Mouse (Mus musculus) cerebellum, postnatal 14 days (tissue): ENCODE data around the gene Calml4.

Experiments used
- DNase-seq, 2 experiments: peaks; one replicate each; pipeline ENCODE4 v3.0.0; 2021; ENCODE audit warnings: mixed read lengths in 2 of 2

Gene Calml4

GRCm38 (mm10) chr9:62903841-62904240 is 46.0 kb downstream of the Calml4 start:
- no peak for DNase-seq

GRCm38 (mm10) chr9:62905039-62905438 is 47.2 kb downstream of the Calml4 start:
- no peak for DNase-seq

- no peak for DNase-seq
Measured at GRCm38 (mm10) chr9:62913390-62914069, 55.6 kb downstream of the Calml4 start.

- no peak for DNase-seq
Measured at GRCm38 (mm10) chr9:62917059-62917458, 59.2 kb downstream of the Calml4 start.

- no peak for DNase-seq
Measured at GRCm38 (mm10) chr9:62920877-62921276, 63.0 kb downstream of the Calml4 start.

GRCm38 (mm10) chr9:62924886-62925610 is 67.2 kb downstream of the Calml4 start:
- DNase-seq, result no peak
